ENCODE assay signal across 9 mouse cellular contexts in genomic region chr5:136465770-136466406, GRCm38 (mm10).
DNase-seq lines count a peak whose midpoint lies in the region; ATAC-seq and TF ChIP-seq lines count a peak whose summit lies in the region.
"Had no signal": no experiment of that assay in that cellular context is flagged by ENCODE, and none has a peak within 500 bp of the region (broad histone marks: within the 10 kb centered on the region; RNA-seq: fewer than 3 reads in every experiment).

No protein-coding gene starts in this region.

- H3K36me3 ChIP-seq in midbrain, embryonic 13.5 days = 0 out of 2 replicates have a peak, but pooled peaks cover 3% of the 10 kb centered on the region
- peaks cover 14% of the 10 kb centered on the region for H3K36me3 ChIP-seq in midbrain, embryonic 10.5 days
- no peaks in the 10 kb centered on the region for H3K36me3 ChIP-seq in thymus, adult 2 months (ENCODE audit: control insufficient read depth, insufficient read depth, low read length)
- H3K36me3 ChIP-seq in forebrain, embryonic 14.5 days (ENCODE audit: control insufficient read depth, insufficient read depth, low read length) = no peaks in the 10 kb centered on the region
- H3K36me3 ChIP-seq: liver, embryonic 13.5 days had no signal

- intact Hi-C loops in left cerebral cortex, postnatal 36 days (cut with DNase I) = no loop called here

- 0 out of 2 replicates have a peak overlapping the region, but pooled peaks have one; percentile 14 for H3K9ac ChIP-seq in midbrain, embryonic 13.5 days (replicated peaks)
- H3K9ac ChIP-seq in forebrain, embryonic 14.5 days (ENCODE audit: low read length) = no peak overlapping the region
- H3K9ac ChIP-seq: liver, embryonic 13.5 days had no signal

- DNase-seq in midbrain, embryonic 10.5 days (ENCODE audit: low spot score) = no peak
- DNase-seq in adrenal gland, postnatal 36 days = peak; percentile 57 to 69
- peak; percentile 53 for DNase-seq in heart, postnatal 4 days
- DNase-seq in thymus, adult 2 months = peak; percentile 48
- no peak for DNase-seq in right cerebral cortex, postnatal 10 days (ENCODE audit: low spot score in 2 of 2)
- DNase-seq in forebrain, embryonic 14.5 days (ENCODE audit: low spot score) = no peak
- DNase-seq in left cerebral cortex, postnatal 36 days (ENCODE audit: low spot score in 2 of 2) = no peak
- DNase-seq: liver, embryonic 13.5 days had no signal

- H3K27me3 ChIP-seq in midbrain, embryonic 13.5 days = no peaks in the 10 kb centered on the region
- no peaks in the 10 kb centered on the region for H3K27me3 ChIP-seq in midbrain, embryonic 10.5 days (ENCODE audit: low read depth, poor library complexity, severe bottlenecking)
- no peaks in the 10 kb centered on the region for H3K27me3 ChIP-seq in thymus, adult 2 months (ENCODE audit: control insufficient read depth, insufficient read depth, low read length)
- no peaks in the 10 kb centered on the region for H3K27me3 ChIP-seq in forebrain, embryonic 14.5 days (replicated peaks; ENCODE audit: control insufficient read depth, insufficient read depth, low read length)
- H3K27me3 ChIP-seq: liver, embryonic 13.5 days had no signal

- no peak overlapping the region for H3K4me3 ChIP-seq in midbrain, embryonic 13.5 days (replicated peaks)
- H3K4me3 ChIP-seq in midbrain, embryonic 10.5 days = no peak overlapping the region
- no peak overlapping the region for H3K4me3 ChIP-seq in thymus, adult 2 months (ENCODE audit: control insufficient read depth, insufficient read depth, low read length)
- no peak overlapping the region for H3K4me3 ChIP-seq in forebrain, embryonic 14.5 days (ENCODE audit: low read depth, low read length)
- H3K4me3 ChIP-seq: liver, embryonic 13.5 days had no signal

- no peak overlapping the region for H3K4me2 ChIP-seq in midbrain, embryonic 13.5 days (replicated peaks)
- no peak overlapping the region for H3K4me2 ChIP-seq in forebrain, embryonic 14.5 days (ENCODE audit: low read length)
- H3K4me2 ChIP-seq: liver, embryonic 13.5 days had no signal

- no peak overlapping the region; the same call in 1 of the 2 replicates for H3K27ac ChIP-seq in midbrain, embryonic 13.5 days
- no peak overlapping the region; the same call in 1 of the 2 replicates for H3K27ac ChIP-seq in midbrain, embryonic 10.5 days (replicated peaks)
- H3K27ac ChIP-seq in thymus, adult 2 months (ENCODE audit: control insufficient read depth, insufficient read depth, low read length) = peak overlapping the region; percentile 95
- H3K27ac ChIP-seq in forebrain, embryonic 14.5 days (ENCODE audit: low read depth, low read length) = no peak overlapping the region
- H3K27ac ChIP-seq: liver, embryonic 13.5 days had no signal

- no peak for ATAC-seq in midbrain, embryonic 13.5 days
- no peak for ATAC-seq in forebrain, embryonic 14.5 days

- TF ChIP-seq POLR2A in thymus, adult 2 months (IDR thresholded peaks at IDR 0.05; ENCODE audit: control insufficient read depth, extremely low read depth, insufficient read depth, low read length, poor library complexity) = no peak

- TF ChIP-seq CTCF in thymus, adult 2 months (IDR thresholded peaks at IDR 0.05; ENCODE audit: borderline replicate concordance, control insufficient read depth, extremely low read depth, insufficient read depth, low read length, poor library complexity) = no peak

- 52% methylated on average over 11 of the region's 11 CpGs for WGBS in midbrain, embryonic 13.5 days
- WGBS in midbrain, embryonic 10.5 days = 77% methylated on average over 11 of the region's 11 CpGs
- WGBS in thymus, adult 2 months = 36% methylated on average over 11 of the region's 11 CpGs
- 50% methylated on average over 11 of the region's 11 CpGs for WGBS in forebrain, embryonic 14.5 days

- H3K4me1 ChIP-seq in midbrain, embryonic 13.5 days (replicated peaks) = peaks cover 63% of the 10 kb centered on the region
- peaks cover 62% of the 10 kb centered on the region for H3K4me1 ChIP-seq in midbrain, embryonic 10.5 days
- H3K4me1 ChIP-seq in thymus, adult 2 months (replicated peaks; ENCODE audit: control insufficient read depth, insufficient read depth, low read length) = peaks cover 45% of the 10 kb centered on the region
- H3K4me1 ChIP-seq in forebrain, embryonic 14.5 days (ENCODE audit: control insufficient read depth, insufficient read depth, low read length) = peaks cover 18% of the 10 kb centered on the region

- no peaks in the 10 kb centered on the region for H3K9me3 ChIP-seq in midbrain, embryonic 13.5 days
- no peaks in the 10 kb centered on the region for H3K9me3 ChIP-seq in midbrain, embryonic 10.5 days (replicated peaks)
- H3K9me3 ChIP-seq in forebrain, embryonic 14.5 days (replicated peaks; ENCODE audit: control insufficient read depth, low read length) = no peaks in the 10 kb centered on the region
- H3K9me3 ChIP-seq: liver, embryonic 13.5 days had no signal

Comparison
In these comparisons a context has a peak if more than half of its experiments do, and no peak if none do; other contexts are left out.
1. DNase-seq: peak in adrenal gland, postnatal 36 days (2 of 2), heart, postnatal 4 days (single experiment) and thymus, adult 2 months (single experiment); none in midbrain, embryonic 10.5 days (single experiment), right cerebral cortex, postnatal 10 days (0 of 2), forebrain, embryonic 14.5 days (single experiment) and left cerebral cortex, postnatal 36 days (0 of 2).